Mouse (Mus musculus) layer of hippocampus, postnatal 10 days (tissue): ENCODE data around the gene Nhej1. TPM values are rescaled to one million over a fixed set of nuclear protein-coding genes. Genes with fewer than 3 reads are reported as not detected.
A peak's percentile ranks its signal among the peaks of the same experiment; 100 is the strongest.

Experiments used
- DNase-seq, 2 experiments: peaks; one replicate each; pipeline ENCODE4 v3.0.0; 2021; ENCODE audit warnings: low spot score in 2 of 2
- total RNA-seq, 2 experiments: library from RNA; stranded (reverse); gene quantifications; 2 replicates each; pipeline ENCODE4 v1.2.3; 2021

The Nhej1 gene
- total RNA-seq, 2 experiments from 2014 or later, result 2.3 to 2.4 TPM

GRCm38 (mm10) chr1:74997231-74997630 is 127.8 kb downstream of the Nhej1 start:
- DNase-seq, result no peak

GRCm38 (mm10) chr1:74977001-74977400 is 148.0 kb downstream of the Nhej1 start:
- no peak for DNase-seq

- DNase-seq, result no peak
These were observed 149.1 kb downstream of the Nhej1 start for GRCm38 (mm10) chr1:74975936-74976335.

GRCm38 (mm10) chr1:74973590-74973989 is 151.4 kb downstream of the Nhej1 start:
- DNase-seq, result no peak

GRCm38 (mm10) chr1:74971353-74972050 is 153.5 kb downstream of the Nhej1 start:
- no peak for DNase-seq

- DNase-seq, result no peak
These were observed 156.9 kb downstream of the Nhej1 start for GRCm38 (mm10) chr1:74967962-74968580.

GRCm38 (mm10) chr1:74964494-74965215 is 160.3 kb downstream of the Nhej1 start:
- DNase-seq, result peak; percentile 76 to 82

GRCm38 (mm10) chr1:74962853-74963227 is 162.2 kb downstream of the Nhej1 start:
- DNase-seq, result no peak

- no peak for DNase-seq
These were observed 162.7 kb downstream of the Nhej1 start for GRCm38 (mm10) chr1:74962126-74962852.

- no peak for DNase-seq
These were observed 163.3 kb downstream of the Nhej1 start for GRCm38 (mm10) chr1:74961722-74962121.

- DNase-seq, result no peak
These were observed 164.9 kb downstream of the Nhej1 start for GRCm38 (mm10) chr1:74960059-74960458.

GRCm38 (mm10) chr1:74951556-74952210 is 173.3 kb downstream of the Nhej1 start, which contains the start of gene Ihh:
TSS of gene Ihh (minus strand) at chr1:74951672.
- no peak for DNase-seq

GRCm38 (mm10) chr1:74950576-74951490 is 174.2 kb downstream of the Nhej1 start:
- DNase-seq, result peak in 1 of 2 experiments; percentile 17

- DNase-seq, result peak in 1 of 2 experiments; percentile 15
These were observed 174.9 kb downstream of the Nhej1 start for GRCm38 (mm10) chr1:74950066-74950465.

- no peak for DNase-seq
These were observed 175.3 kb downstream of the Nhej1 start for GRCm38 (mm10) chr1:74949666-74950050.

GRCm38 (mm10) chr1:74948784-74949665 is 176.0 kb downstream of the Nhej1 start:
- peak; percentile 70 to 75 for DNase-seq

GRCm38 (mm10) chr1:74947986-74948670 is 176.9 kb downstream of the Nhej1 start:
- DNase-seq, result peak in 1 of 2 experiments; percentile 22

- DNase-seq, result no peak
These were observed 183.2 kb downstream of the Nhej1 start for GRCm38 (mm10) chr1:74941651-74942360.
